Mouse (Mus musculus): ENCODE data around the gene Gmppa.

Gene Gmppa

DNA sequence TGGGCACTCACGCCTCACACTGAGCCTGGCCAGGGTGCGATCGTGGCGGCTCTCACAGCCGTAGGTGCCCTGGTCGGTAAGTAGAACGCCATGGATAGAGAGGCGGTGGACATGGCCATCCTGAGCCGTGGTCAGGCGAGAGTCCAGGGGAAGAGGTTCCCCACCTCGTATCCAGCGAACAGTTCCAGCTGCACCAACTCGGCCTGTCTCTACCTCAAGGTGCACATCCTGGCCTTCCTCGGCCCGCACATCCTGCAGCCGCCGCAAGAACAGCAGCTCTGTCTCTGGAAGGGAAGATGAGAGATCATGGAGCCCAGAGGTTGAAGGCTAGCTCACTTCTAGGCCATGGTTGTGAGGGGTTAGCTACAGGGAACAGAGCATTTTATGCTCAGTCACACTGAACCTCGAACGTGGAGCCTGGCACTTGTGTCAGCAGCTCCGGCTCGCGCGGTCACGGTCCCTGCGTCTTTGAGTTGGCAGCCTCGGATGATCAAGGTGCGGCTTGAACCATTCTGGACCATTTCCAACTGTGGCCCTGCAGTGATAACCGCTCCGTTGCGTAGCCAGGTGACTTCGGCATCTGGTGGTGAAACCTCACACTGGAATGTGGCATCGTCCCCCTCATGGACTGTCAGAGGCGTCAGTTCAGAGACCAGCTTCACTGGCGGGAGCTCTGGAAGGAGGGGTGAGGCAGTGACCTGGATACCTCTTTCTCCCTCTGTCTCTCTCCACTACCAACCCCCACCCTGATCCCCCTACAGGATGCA, 55.2 kb downstream of the Gmppa start:
- DNase-seq, result no peak

DNA sequence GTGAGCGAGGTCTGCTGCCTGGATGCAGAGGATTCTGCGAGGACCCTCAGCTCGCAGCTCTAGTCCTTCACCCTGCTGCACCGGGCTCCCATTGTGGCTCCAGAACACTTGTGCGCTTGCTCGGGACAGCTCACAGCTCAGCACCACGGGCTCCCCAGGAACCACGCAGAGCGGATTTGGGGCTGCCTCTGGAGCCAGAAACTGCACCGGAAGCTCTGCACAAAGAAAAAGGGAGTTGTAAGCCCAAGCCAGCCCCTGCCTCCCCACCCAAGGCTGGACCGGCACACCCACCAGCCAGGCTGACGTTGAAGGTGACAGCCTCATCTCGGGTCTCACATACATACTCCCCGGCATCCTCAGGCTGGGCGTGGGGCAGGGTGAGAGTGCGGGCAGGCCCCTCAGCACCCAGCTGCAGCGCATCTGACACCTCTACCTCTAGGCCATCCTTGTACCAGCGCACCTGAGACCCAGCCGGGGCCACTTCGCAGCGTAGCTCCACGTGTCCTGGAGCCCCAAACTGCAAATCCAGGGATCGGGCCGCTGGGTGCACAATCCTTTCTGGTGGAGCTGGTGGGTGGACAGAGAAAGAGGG, 56.9 kb downstream of the Gmppa start:
- DNase-seq, result no peak

All from thymus, postnatal 14 days (tissue).